Mouse (Mus musculus) c-Kit-negative CD71-positive TER-119-positive erythroid progenitor cells, embryonic 14.5 days (primary cell): ENCODE results near the gene Crebrf.
A peak's percentile ranks its signal among the peaks of the same experiment; 100 is the strongest.

ENCODE experiments used
- DNase-seq: peaks from one replicate; pipeline ENCODE4 v3.0.0-alpha.2; 2013; ENCODE audit warnings: low read depth, low spot score

The Crebrf gene

GRCm38 (mm10) chr17:26778430-26779100 is 63.1 kb downstream of the Crebrf start:
- no peak for DNase-seq

DNA sequence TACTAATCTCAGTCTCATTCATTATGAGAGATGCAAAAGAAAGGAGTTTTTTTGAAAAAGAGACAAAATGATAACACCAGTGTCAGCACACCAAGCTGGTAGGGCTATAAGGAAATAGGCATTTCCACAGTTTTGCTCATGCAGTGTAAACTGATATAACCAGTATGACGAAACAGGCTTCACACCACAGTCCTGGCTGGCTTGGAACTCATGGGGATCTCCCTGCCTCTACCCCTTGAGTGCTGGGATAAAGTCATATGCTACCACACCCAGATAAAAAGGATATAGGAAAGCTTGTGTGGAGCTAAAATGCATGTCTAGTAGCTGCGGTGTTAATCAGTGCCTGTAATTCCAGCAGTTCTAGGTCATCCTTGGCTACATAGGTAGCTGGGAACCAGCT is 64.0 kb downstream of the Crebrf start:
- DNase-seq, result no peak

- DNase-seq, result peak; percentile 64
These were observed 65.5 kb downstream of the Crebrf start, which contains the start of gene Bnip1 for GRCm38 (mm10) chr17:26780750-26781571. TSS of gene Bnip1 (plus strand) at chr17:26781066.

GRCm38 (mm10) chr17:26781610-26782043 is 66.2 kb downstream of the Crebrf start:
- no peak for DNase-seq

DNA sequence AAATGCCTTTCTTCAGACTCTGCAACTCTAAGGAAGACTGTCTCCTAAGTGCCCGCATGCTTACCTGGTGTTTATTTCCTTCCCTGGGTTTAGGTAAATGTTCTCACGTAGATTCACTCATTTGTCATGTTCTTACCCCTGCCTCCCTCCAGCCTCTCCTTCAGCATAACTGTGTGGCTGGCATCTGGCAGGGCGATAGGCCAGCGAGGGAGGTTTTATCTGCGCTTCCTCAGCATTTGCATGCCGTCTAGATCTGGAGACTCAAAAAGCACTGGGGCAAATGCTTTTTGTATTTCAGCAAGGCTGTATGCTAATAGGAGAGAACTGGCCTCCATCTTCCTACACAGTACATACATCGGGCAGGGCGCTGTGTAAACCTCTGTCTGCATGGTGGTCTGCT is 69.1 kb downstream of the Crebrf start:
- DNase-seq, result no peak

DNA sequence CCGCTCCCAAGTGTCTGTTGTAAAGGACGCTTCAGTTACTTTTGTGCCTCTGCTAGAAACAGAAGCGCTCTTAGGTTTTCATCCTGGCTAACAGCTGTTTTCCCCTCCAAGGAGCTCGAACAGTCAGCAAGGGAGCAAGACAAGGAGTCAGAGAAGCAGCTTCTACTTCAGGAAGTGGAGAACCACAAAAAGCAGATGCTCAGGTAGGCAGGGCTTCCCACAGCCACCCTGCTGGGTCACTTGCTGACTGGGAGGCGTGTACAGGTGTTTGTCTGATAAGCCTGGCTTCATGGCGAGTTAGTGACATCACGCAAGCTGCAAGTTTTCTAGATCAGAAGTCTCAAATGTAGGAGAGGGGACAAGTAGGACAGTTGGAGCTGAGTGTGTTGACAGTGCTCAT is 71.1 kb downstream of the Crebrf start:
- no peak for DNase-seq

DNA sequence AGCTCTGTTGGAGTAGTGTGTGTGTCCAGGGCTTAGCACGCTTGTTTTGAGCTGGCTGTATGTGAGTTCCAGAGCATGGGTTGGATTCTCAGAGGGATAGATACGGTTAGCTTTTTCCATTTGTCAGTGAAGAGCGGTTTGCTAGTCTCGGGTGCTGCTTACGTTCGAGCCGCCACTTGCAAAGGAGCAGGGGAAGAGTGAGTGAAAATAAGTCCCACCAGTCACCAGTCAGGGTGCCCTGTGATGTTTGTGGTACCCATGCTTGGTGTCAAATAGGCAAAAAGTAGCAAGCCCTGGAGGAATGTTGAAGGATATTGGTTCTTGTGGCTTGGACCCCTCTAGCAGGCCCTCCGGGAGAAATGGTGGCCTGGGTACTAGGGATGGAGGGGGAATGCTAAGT is 73.5 kb downstream of the Crebrf start:
- DNase-seq, result no peak

DNA sequence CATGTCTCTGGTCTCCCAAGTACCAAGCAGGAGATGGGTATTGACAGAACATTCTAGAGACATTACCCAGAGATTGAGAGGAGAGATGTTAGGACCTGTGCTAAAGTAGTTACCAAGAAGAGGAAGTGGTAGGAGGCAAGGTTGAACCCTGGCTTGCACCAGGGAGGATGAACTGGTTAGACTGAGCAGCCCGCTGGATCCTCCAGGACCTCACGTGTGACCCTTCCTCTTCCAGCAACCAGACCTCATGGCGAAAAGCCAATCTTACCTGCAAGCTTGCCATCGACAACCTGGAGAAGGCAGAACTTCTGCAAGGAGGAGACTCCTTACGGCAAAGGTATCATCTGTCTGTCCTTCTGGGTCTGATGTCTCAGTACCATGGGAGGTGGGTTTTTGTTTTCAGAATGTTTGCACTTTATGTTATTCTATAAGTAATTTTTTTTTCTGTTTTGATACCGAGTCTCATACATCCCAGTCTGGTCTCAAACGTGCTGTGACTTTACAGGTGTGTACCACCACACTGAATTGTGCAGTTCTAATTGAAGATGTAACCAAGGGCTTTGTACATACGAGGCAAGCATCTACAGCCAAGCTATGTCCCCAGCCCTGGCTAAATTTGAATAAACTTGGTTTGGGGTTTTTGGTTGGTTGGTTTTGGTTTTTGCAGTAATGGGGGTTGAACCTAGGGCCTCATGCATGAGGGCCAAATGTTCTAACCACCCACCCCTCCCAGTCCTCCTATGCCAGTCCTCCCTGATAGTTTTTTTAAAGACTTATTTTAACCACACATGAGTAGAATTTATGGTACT is 74.2 kb downstream of the Crebrf start:
- no peak for DNase-seq

GRCm38 (mm10) chr17:26790269-26791214 is 75.1 kb downstream of the Crebrf start:
- DNase-seq, result no peak

GRCm38 (mm10) chr17:26791580-26791979 is 76.1 kb downstream of the Crebrf start:
- DNase-seq, result no peak

DNA sequence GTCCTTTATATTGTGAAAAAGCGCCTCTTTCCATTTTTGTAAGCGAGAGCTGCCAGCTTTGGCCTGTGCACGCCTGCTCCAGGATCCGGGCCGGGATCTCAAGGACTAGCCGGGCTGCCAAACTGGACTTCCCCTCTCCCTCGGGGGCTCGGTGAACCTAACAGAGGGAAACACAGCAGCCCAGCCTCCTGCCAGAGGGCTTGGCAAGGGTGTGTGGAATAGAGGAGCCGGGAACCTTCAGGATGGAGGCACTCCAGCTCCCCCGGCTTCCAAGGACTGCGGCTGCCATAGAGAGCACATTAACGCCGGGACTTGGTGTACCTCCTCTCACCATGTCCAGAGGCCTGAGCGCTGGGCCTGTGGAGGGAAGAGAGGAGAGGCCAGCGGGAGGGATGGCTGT is 76.6 kb downstream of the Crebrf start:
- no peak for DNase-seq

GRCm38 (mm10) chr17:26793068-26793765 is 77.8 kb downstream of the Crebrf start:
- no peak for DNase-seq

GRCm38 (mm10) chr17:26794744-26795143 is 79.3 kb downstream of the Crebrf start:
- DNase-seq, result no peak

- no peak for DNase-seq
These were observed 79.9 kb downstream of the Crebrf start for GRCm38 (mm10) chr17:26795386-26795785.

DNA sequence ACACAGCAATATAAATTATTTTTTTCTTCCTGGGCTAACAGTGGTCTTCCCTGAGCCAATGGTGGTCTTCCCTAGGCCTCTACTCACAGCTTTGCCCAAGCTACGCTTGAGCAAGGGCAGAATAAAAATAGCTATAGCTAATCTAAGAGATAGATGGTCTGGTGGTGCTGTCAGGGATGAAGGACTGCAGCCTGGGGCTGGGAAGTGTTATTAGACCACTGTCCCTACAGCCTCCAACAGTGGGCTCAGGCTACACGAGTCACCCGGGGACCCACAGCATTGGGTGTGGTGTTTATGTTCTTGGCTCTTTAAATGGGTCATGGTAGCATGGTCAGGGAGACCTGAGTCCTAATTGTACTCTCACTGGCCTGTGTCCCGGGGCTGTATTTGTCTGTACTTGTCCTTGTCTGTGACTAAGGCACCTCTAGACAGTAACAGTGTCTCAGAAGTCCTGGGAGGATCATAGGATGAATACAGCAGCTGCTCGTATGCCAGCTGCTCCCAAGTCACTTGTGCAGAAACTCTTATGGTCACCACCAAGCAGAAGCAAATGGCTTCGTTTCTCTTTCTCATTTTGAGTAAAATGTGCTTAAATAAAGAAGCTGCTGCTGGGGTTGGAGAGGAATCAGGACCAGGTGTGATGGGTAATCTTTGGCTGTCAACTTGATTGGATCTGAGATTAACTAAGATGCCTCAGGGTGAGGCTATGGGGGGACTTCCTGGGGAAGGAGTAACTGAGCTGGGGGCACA is 82.1 kb downstream of the Crebrf start:
- DNase-seq, result no peak

DNA sequence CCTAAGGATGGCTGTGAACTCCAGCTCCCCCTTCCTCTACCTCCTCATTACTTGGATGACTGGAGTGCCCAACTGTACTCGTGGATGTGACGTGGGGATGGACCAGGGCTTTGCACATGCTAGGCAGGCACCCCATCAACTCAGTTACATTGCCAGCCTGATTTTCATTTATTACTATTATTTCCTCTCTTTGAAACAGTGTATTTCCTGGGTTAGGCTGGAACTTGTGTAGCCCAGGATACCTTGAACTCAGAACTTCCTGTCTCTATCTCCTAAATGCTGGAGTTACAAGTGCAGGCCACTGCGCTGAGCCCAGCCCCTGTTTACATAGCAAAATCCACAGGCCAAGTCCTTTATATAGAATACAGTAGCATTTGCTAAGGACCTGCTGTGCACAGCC is 87.4 kb downstream of the Crebrf start:
- no peak for DNase-seq

DNA sequence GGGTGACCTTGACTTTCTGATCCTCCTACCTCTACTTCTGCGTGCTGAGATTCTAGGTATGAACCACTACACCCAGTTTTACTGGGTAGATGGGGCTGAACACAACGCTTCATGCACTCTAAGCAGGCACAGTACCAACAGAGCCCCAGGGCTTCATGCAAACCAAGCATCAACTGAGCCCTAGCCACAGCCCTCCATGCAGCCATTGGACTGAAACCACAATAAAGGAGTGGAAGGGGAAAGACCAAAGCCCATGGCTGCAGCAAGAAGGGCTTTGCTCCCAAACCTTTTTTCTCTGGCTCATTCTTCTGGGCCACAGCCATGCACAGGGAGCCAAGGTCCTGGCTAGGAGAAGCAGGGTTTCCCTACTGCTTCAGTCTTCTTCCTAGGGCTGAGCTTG is 97.2 kb downstream of the Crebrf start:
- no peak for DNase-seq

DNA sequence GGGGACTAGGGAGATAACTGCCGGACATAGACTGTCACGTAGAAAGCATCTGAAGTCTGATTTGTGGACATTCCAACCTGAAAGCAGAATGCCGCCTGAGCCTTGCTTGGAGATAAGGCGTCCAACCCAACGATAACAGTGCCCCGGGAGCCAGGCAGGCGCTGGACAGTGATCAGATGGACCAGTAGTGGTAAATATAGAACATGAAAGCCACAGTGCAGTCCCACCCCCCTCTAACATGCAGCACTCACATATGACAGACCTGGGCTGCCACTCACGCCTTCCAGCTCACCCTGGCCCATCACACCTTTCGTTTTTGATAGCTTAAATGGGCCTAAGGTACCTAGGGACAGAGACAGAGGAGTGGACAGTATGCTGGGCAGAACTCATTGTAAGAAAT is 98.0 kb downstream of the Crebrf start:
- no peak for DNase-seq

DNA sequence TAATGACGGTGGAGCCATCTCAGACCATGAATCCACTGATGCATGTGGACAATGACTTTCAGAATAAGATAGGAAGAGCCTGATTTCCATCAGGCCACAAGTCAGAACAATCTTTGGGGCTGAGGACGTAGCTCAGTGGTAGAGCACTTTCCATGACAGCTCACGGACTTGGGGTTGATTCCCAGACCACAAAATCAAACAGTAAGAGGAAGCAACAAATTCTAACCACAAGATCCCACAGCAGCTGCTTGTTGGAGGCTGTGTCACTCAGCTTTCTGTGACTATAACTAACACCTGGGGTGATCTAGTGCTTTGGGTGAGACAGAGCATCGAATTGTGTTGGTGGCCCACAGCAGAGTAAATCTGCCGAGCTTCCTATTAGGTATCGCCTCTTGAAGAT is 101.4 kb downstream of the Crebrf start:
- no peak for DNase-seq

- DNase-seq, result no peak
These were observed 102.3 kb downstream of the Crebrf start for GRCm38 (mm10) chr17:26817776-26818175.
